ENCODE assay signal across 9 mouse cellular contexts in the genomic region with DNA sequence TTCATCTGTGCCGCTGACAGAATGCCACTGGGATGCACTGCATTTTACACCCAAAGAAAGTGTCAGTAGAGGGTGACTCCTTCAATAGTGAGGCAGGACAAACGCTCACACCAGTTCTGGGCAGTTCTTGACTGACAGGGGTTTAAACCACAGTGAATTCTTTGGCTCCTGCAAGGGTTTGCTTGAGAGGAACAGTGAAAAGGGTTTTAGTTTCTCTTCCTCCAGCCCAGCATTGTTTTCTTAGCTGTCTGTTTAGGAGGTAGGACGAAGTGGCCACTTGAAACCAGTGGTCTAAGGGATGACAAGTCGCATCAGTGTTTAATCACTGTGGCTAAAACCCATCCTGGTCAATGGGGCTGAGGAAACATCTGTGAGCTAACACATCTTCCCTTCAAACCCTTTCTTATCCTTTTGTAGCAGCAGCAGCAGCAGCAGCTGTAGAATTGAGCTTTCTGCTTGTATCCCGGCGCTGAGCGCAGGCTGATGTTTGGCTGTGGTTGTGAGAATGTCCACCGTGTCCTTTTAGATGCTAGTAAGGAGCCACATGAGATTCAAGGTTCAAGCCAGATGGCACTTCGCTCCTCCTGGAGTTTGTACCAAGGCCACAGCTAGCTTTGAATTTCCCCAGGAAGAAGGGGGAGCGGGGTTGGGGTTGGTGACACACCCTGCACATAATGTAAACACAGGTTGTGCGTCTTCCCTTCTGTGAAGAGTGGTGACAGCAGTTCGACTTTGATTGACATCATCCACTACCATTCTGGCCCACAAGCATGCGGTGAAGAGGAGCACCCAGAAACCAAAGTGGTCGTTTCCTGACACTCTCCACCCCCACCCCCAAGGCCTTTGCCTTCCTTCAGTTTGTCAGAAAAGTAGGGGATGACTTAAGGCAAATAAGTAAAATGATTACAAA.
A peak's percentile ranks its signal among the peaks of the same experiment; 100 is the strongest.
DNase-seq lines count a peak whose midpoint lies in the region; ATAC-seq and TF ChIP-seq lines count a peak whose summit lies in the region.
"Had no signal": no experiment of that assay in that cellular context is flagged by ENCODE, and none has a peak within 500 bp of the region (broad histone marks: within the 10 kb centered on the region; RNA-seq: fewer than 3 reads in every experiment).

No protein-coding gene starts in this region.

- H3K79me2 ChIP-seq in heart, adult 2 months (replicated peaks; ENCODE audit: control insufficient read depth, insufficient read depth, low read length): no peaks in the 10 kb centered on the region; the same call in 1 of the 2 replicates

- H3K27ac ChIP-seq in heart, adult 2 months: peak overlapping the region; percentile 34
- H3K27ac ChIP-seq in hindbrain, embryonic 15.5 days (replicated peaks): peak overlapping the region; percentile 34; the same call in 1 of the 2 replicates
- H3K27ac ChIP-seq: limb, embryonic 12.5 days had no signal

- no peak for TF ChIP-seq CTCF in heart, adult 2 months (IDR thresholded peaks at IDR 0.05)

- H3K9ac ChIP-seq in heart, adult 2 months (ENCODE audit: low read depth, low read length): peak overlapping the region; percentile 34; the same call in 1 of the 2 replicates
- no peak overlapping the region for H3K9ac ChIP-seq in hindbrain, embryonic 15.5 days
- H3K9ac ChIP-seq: limb, embryonic 12.5 days had no signal

- no peaks in the 10 kb centered on the region for H3K9me3 ChIP-seq in hindbrain, embryonic 15.5 days
- H3K9me3 ChIP-seq: limb, embryonic 12.5 days had no signal

- intact Hi-C loops in heart, adult 2 months (cut with DNase I): no loop called here

- no peak for TF ChIP-seq POLR2A in heart, adult 2 months (IDR thresholded peaks at IDR 0.05; ENCODE audit: insufficient read depth, low read depth, low read length)

- peak in 1 of 2 experiments; percentile 41 for DNase-seq in heart, adult 2 months
- DNase-seq in heart, adult 18-20 months: no peak
- DNase-seq in CD4-positive helper T cell, adult 2 months (ENCODE audit: low read depth, low spot score): peak; percentile 84
- DNase-seq in monocyte, adult 2 months (ENCODE audit: low read depth in 1 of 2, low spot score in 2 of 2): peak; percentile 35 to 48
- DNase-seq in cerebellum, adult 9-10 months: no peak
- no peak for DNase-seq in layer of hippocampus, adult 9-11 months
- DNase-seq in frontal cortex, postnatal 36 days (ENCODE audit: low spot score in 2 of 2): no peak

- H3K4me2 ChIP-seq in hindbrain, embryonic 15.5 days: no peak overlapping the region
- H3K4me2 ChIP-seq: limb, embryonic 12.5 days had no signal

- H3K4me3 ChIP-seq in heart, adult 2 months: no peak overlapping the region
- H3K4me3 ChIP-seq in hindbrain, embryonic 15.5 days: no peak overlapping the region
- H3K4me3 ChIP-seq: limb, embryonic 12.5 days had no signal

- no peaks in the 10 kb centered on the region for H3K27me3 ChIP-seq in heart, adult 2 months (ENCODE audit: control insufficient read depth, insufficient read depth, low read length)
- H3K27me3 ChIP-seq in hindbrain, embryonic 15.5 days: no peaks in the 10 kb centered on the region
- H3K27me3 ChIP-seq: limb, embryonic 12.5 days had no signal

- no peaks in the 10 kb centered on the region for H3K36me3 ChIP-seq in heart, adult 2 months (ENCODE audit: control insufficient read depth, insufficient read depth, low read length)
- H3K36me3 ChIP-seq in hindbrain, embryonic 15.5 days: no peaks in the 10 kb centered on the region
- H3K36me3 ChIP-seq: limb, embryonic 12.5 days had no signal

- TF ChIP-seq EP300 in heart, adult 2 months (IDR thresholded peaks at IDR 0.05; ENCODE audit: insufficient read depth, low read depth, low read length): no peak

- peaks cover 8% of the 10 kb centered on the region for H3K4me1 ChIP-seq in heart, adult 2 months (ENCODE audit: control insufficient read depth, insufficient read depth, low read length)
- H3K4me1 ChIP-seq in hindbrain, embryonic 15.5 days (replicated peaks): peaks cover 20% of the 10 kb centered on the region

- WGBS in heart, adult 2 months: 45% methylated on average over 14 of the region's 14 CpGs
- WGBS in hindbrain, embryonic 15.5 days: 61% methylated on average over 14 of the region's 14 CpGs

- no peak for ATAC-seq in hindbrain, embryonic 15.5 days (ENCODE audit: low FRiP score, low read depth)

Comparison
In these comparisons a context has a peak if more than half of its experiments do, and no peak if none do; other contexts are left out.
1. DNase-seq: peak in CD4-positive helper T cell, adult 2 months (single experiment) and monocyte, adult 2 months (2 of 2); none in heart, adult 18-20 months (0 of 2), cerebellum, adult 9-10 months (single experiment), layer of hippocampus, adult 9-11 months (single experiment) and frontal cortex, postnatal 36 days (0 of 2).